Mouse (Mus musculus) layer of hippocampus, adult 18-20 months (tissue): Measurements from ENCODE around the gene Sprr2a1. TPM values are rescaled to one million over a fixed set of nuclear protein-coding genes. Genes with fewer than 3 reads are reported as not detected.

Source experiments
- total RNA-seq, 2 experiments: library from RNA; stranded (reverse); gene quantifications; 2 replicates each; pipeline ENCODE4 v1.2.3; 2021

Gene Sprr2a1
- total RNA-seq, 2 experiments from 2014 or later = not detected

Other genes with a start within 250 kb of the Sprr2a1 start
- not detected for gene Pglyrp3, start 201.2 kb upstream of the Sprr2a1 start, total RNA-seq
- gene Lor, start 132.7 kb upstream of the Sprr2a1 start, total RNA-seq = 1 to 10 TPM; 4.2 to 4.6 TPM
- gene Prr9, start 91.9 kb upstream of the Sprr2a1 start, total RNA-seq = not detected
- not detected for gene Lelp1, start 73.1 kb upstream of the Sprr2a1 start, total RNA-seq
- gene Sprr2a2, start 121 bp downstream of the Sprr2a1 start, total RNA-seq = not detected
- gene Sprr2a3, start 69.6 kb downstream of the Sprr2a1 start, total RNA-seq = not detected
- not detected for gene Sprr2b, start 100.8 kb downstream of the Sprr2a1 start, total RNA-seq
- not detected for gene Sprr2d, start 123.3 kb downstream of the Sprr2a1 start, total RNA-seq
- not detected for gene Sprr2e, start 136.3 kb downstream of the Sprr2a1 start, total RNA-seq
- not detected for gene Sprr2f, start 149.4 kb downstream of the Sprr2a1 start, total RNA-seq
- gene Sprr2h, start 169.9 kb downstream of the Sprr2a1 start, total RNA-seq = not detected
- gene Sprr2i, start 192.2 kb downstream of the Sprr2a1 start, total RNA-seq = not detected
- not detected for gene Sprr2j-ps, start 202.3 kb downstream of the Sprr2a1 start, total RNA-seq
- gene Gm9774, start 213.6 kb downstream of the Sprr2a1 start, total RNA-seq = 1 to 10 TPM in 1 of 2 experiments, under 1 TPM in 1; 0.89 to 3.5 TPM
- gene Sprr2k, start 216.8 kb downstream of the Sprr2a1 start, total RNA-seq = not detected
- not detected for gene Sprr1b, start 223.0 kb downstream of the Sprr2a1 start, total RNA-seq
- gene Sprr3, start 242.9 kb downstream of the Sprr2a1 start, total RNA-seq = not detected